Mouse (Mus musculus): ENCODE results near the gene Cd244a. TPM values are rescaled to one million over a fixed set of nuclear protein-coding genes. Genes with fewer than 3 reads are reported as not detected.

The Cd244a gene
- total RNA-seq (2014; rRNA removed) (0.05 TPM in 1 of 2 replicates, not detected in the other), polyA plus RNA-seq (2015; fragmentation: Nextera tagmentation; extraction: Ambion mirVana) (not detected in 2 replicates)

GRCm38 (mm10) chr1:171558898-171559297, at the start of gene Cd244a:
Gene Cd244a (plus strand): TSS chr1:171559193.
- no peak for ATAC-seq
- Histone ChIP-seq H3K9ac (replicated peaks; ENCODE audit: low read length) (no peak within 1 kb of the TSS), H3K4me2 (ENCODE audit: low read depth, low read length) (no peak within 1 kb of the TSS), H3K27me3 (ENCODE audit: insufficient read depth, low read length) (no peaks in the 10 kb centered on the region), H3K36me3 (ENCODE audit: insufficient read depth, low read length) (no peaks in the 10 kb centered on the region), H3K27ac (no peak within 1 kb of the TSS), H3K4me1 (ENCODE audit: insufficient read depth, low read length) (no peaks in the 10 kb centered on the region), H3K9me3 (ENCODE audit: low read length) (no peaks in the 10 kb centered on the region), H3K4me3 (ENCODE audit: low read length) (no peak within 1 kb of the TSS)
- DNase-seq (ENCODE audit: low spot score) = no peak
- TF ChIP-seq CTCF (IDR thresholded peaks at IDR 0.05; ENCODE audit: low read depth) = no peak
- WGBS = 82% methylated on average over 4 of the region's 4 CpGs

GRCm38 (mm10) chr1:171513234-171513633, 45.8 kb upstream of the Cd244a start:
- no peak overlapping the region for H3K27ac ChIP-seq
- no peak overlapping the region for H3K9ac ChIP-seq (replicated peaks; ENCODE audit: low read length)
- ATAC-seq (no peak), DNase-seq (ENCODE audit: low spot score) (no peak)
- TF ChIP-seq CTCF (IDR thresholded peaks at IDR 0.05; ENCODE audit: low read depth) = no peak
- no peaks in the 10 kb centered on the region for H3K4me1 ChIP-seq (ENCODE audit: insufficient read depth, low read length)
- no peaks in the 10 kb centered on the region for H3K36me3 ChIP-seq (ENCODE audit: insufficient read depth, low read length)
- H3K4me3 ChIP-seq (ENCODE audit: low read length) = no peak overlapping the region
- H3K9me3 ChIP-seq (ENCODE audit: low read length) = no peaks in the 10 kb centered on the region
- no peaks in the 10 kb centered on the region for H3K27me3 ChIP-seq (ENCODE audit: insufficient read depth, low read length)
- no peak overlapping the region for H3K4me2 ChIP-seq (ENCODE audit: low read depth, low read length)
- WGBS = 85% methylated on average over 2 of the region's 2 CpGs

GRCm38 (mm10) chr1:171513760-171514159, 45.2 kb upstream of the Cd244a start:
- no peaks in the 10 kb centered on the region for H3K9me3 ChIP-seq (ENCODE audit: low read length)
- TF ChIP-seq CTCF (IDR thresholded peaks at IDR 0.05; ENCODE audit: low read depth) = no peak
- H3K4me3 ChIP-seq (ENCODE audit: low read length) = no peak overlapping the region
- DNase-seq (ENCODE audit: low spot score) = no peak
- H3K27me3 ChIP-seq (ENCODE audit: insufficient read depth, low read length) = no peaks in the 10 kb centered on the region
- H3K4me2 ChIP-seq (ENCODE audit: low read depth, low read length) = no peak overlapping the region
- no peak for ATAC-seq
- H3K4me1 ChIP-seq (ENCODE audit: insufficient read depth, low read length) = no peaks in the 10 kb centered on the region
- no peak overlapping the region for H3K27ac ChIP-seq
- WGBS = 95% methylated on average over 1 of the region's 1 CpGs
- no peak overlapping the region for H3K9ac ChIP-seq (replicated peaks; ENCODE audit: low read length)
- no peaks in the 10 kb centered on the region for H3K36me3 ChIP-seq (ENCODE audit: insufficient read depth, low read length)

GRCm38 (mm10) chr1:171515039-171515438, 44.0 kb upstream of the Cd244a start:
- no peak for DNase-seq (ENCODE audit: low spot score)
- Histone ChIP-seq H3K4me2 (ENCODE audit: low read depth, low read length) (no peak overlapping the region), H3K36me3 (ENCODE audit: insufficient read depth, low read length) (no peaks in the 10 kb centered on the region), H3K4me3 (ENCODE audit: low read length) (no peak overlapping the region), H3K9ac (replicated peaks; ENCODE audit: low read length) (no peak overlapping the region), H3K27ac (no peak overlapping the region), H3K27me3 (ENCODE audit: insufficient read depth, low read length) (no peaks in the 10 kb centered on the region), H3K9me3 (ENCODE audit: low read length) (no peaks in the 10 kb centered on the region), H3K4me1 (ENCODE audit: insufficient read depth, low read length) (no peaks in the 10 kb centered on the region)
- WGBS = 31% methylated on average over 1 of the region's 1 CpGs
- no peak for TF ChIP-seq CTCF (IDR thresholded peaks at IDR 0.05; ENCODE audit: low read depth)
- ATAC-seq = no peak

- ATAC-seq = no peak
- TF ChIP-seq CTCF (IDR thresholded peaks at IDR 0.05; ENCODE audit: low read depth) = no peak
- 90% methylated on average over 4 of the region's 4 CpGs for WGBS
These were observed 43.4 kb upstream of the Cd244a start for GRCm38 (mm10) chr1:171515557-171515956.

GRCm38 (mm10) chr1:171531367-171531766, 27.6 kb upstream of the Cd244a start:
- no peaks in the 10 kb centered on the region for H3K4me1 ChIP-seq (ENCODE audit: insufficient read depth, low read length)
- no peaks in the 10 kb centered on the region for H3K27me3 ChIP-seq (ENCODE audit: insufficient read depth, low read length)
- H3K9me3 ChIP-seq (ENCODE audit: low read length) = no peaks in the 10 kb centered on the region
- no peak overlapping the region for H3K27ac ChIP-seq
- no peak for TF ChIP-seq CTCF (IDR thresholded peaks at IDR 0.05; ENCODE audit: low read depth)
- no peak overlapping the region for H3K4me2 ChIP-seq (ENCODE audit: low read depth, low read length)
- H3K4me3 ChIP-seq (ENCODE audit: low read length) = no peak overlapping the region
- ATAC-seq (no peak), DNase-seq (ENCODE audit: low spot score) (no peak)
- H3K36me3 ChIP-seq (ENCODE audit: insufficient read depth, low read length) = no peaks in the 10 kb centered on the region
- no peak overlapping the region for H3K9ac ChIP-seq (replicated peaks; ENCODE audit: low read length)
- WGBS = 92% methylated on average over 4 of the region's 4 CpGs

More at GRCm38 (mm10) chr1:171515557-171515956, 43.4 kb upstream of the Cd244a start:
- Histone ChIP-seq H3K4me1 (ENCODE audit: insufficient read depth, low read length) (no peaks in the 10 kb centered on the region), H3K4me2 (ENCODE audit: low read depth, low read length) (no peak overlapping the region), H3K9ac (replicated peaks; ENCODE audit: low read length) (no peak overlapping the region), H3K9me3 (ENCODE audit: low read length) (no peaks in the 10 kb centered on the region), H3K27ac (no peak overlapping the region), H3K27me3 (ENCODE audit: insufficient read depth, low read length) (no peaks in the 10 kb centered on the region), H3K36me3 (ENCODE audit: insufficient read depth, low read length) (no peaks in the 10 kb centered on the region), H3K4me3 (ENCODE audit: low read length) (no peak overlapping the region)
- no peak for DNase-seq (ENCODE audit: low spot score)

GRCm38 (mm10) chr1:171532830-171533229, 26.2 kb upstream of the Cd244a start:
- no peak overlapping the region for H3K4me3 ChIP-seq (ENCODE audit: low read length)
- peak; percentile 10; the same call in 1 of the 2 replicates for TF ChIP-seq CTCF (IDR thresholded peaks at IDR 0.05; ENCODE audit: low read depth)
- H3K36me3 ChIP-seq (ENCODE audit: insufficient read depth, low read length) = no peaks in the 10 kb centered on the region
- 52% methylated on average over 2 of the region's 2 CpGs for WGBS
- no peak for ATAC-seq
- H3K27ac ChIP-seq = no peak overlapping the region
- no peaks in the 10 kb centered on the region for H3K4me1 ChIP-seq (ENCODE audit: insufficient read depth, low read length)
- DNase-seq (ENCODE audit: low spot score) = no peak
- H3K9ac ChIP-seq (replicated peaks; ENCODE audit: low read length) = no peak overlapping the region
- no peaks in the 10 kb centered on the region for H3K27me3 ChIP-seq (ENCODE audit: insufficient read depth, low read length)
- no peaks in the 10 kb centered on the region for H3K9me3 ChIP-seq (ENCODE audit: low read length)
- H3K4me2 ChIP-seq (ENCODE audit: low read depth, low read length) = no peak overlapping the region
